Mouse (Mus musculus) duodenum, adult 2 months (tissue): Measurements from ENCODE around the gene Enah. TPM values are rescaled to one million over a fixed set of nuclear protein-coding genes. Genes with fewer than 3 reads are reported as not detected.

Experiments used
- polyA plus RNA-seq: library from polyadenylated mRNA; depleted of rRNA; stranded (reverse); fragments of >200 nt; gene quantifications from 2 replicates; pipeline ENCODE4 v1.2.3, GENCODE M21; 2012; ENCODE audit warnings: low replicate concordance; rRNA removed

Enah gene
- 2.9 and 13.8 TPM in 2 replicates for polyA plus RNA-seq

DNA sequence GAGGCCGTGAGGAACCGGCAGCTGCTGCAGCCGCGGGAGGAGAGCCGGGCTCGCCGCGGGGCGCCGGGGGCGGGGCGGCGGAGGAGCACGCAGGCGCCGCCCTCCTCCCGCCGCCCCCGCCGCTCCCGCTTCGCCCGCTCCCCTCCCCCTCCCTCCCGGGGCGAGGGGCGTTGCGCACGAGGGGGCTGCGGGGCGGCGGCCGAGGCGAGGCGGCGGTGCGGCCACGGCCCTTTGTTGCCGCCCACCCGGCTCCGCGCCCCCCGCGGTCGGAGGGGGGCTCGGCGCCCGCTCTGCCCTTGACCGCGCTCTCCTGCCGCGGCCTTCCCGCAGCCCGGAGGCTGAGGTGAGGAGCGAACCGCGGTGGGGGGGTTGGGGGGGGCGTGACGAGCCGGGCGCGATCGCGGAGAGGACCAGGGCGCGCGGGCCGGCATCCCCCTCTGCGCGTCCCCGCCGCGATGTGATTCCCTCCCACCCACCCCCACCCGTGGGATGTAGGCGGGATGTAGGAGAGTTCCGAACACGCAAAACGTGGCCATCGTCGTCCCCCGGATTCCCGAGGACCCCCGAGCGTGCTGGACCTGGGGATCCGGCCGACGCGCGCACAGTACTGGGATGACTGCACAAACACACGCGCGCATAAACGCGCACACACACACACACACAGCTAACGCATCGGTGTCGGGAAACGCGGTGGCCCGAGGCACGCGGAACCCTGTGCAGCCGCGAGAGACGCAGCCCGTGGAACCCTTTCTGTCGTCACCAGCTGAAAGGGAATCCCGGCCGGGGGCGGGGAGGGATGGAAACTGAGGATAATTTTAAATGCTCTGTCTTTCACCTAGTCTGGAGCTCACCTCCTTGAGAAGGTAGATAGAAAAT is at the start of gene Enah:
TSS of gene Enah (minus strand) at position 65 of the 876 bp plus-strand sequence.

Other genes starting within 250 kb of the Enah start
- 9.3 and 22.1 TPM in 2 replicates for gene Lbr, start 176.9 kb downstream of the Enah start, polyA plus RNA-seq
- gene Srp9, start 104.7 kb upstream of the Enah start, polyA plus RNA-seq: 14.7 and 24.0 TPM in 2 replicates
- 0.15 TPM in 1 of 2 replicates, not detected in the other for gene Vmn1r1, start 144.5 kb upstream of the Enah start, polyA plus RNA-seq